Mouse (Mus musculus) hindbrain, postnatal 0 days (tissue): ENCODE data around the gene Entpd3. TPM values are rescaled to one million over a fixed set of nuclear protein-coding genes. Genes with fewer than 3 reads are reported as not detected.

ENCODE experiments used
- ATAC-seq: fragments of 200-750 bp; cut with Nextera tagmentation; 2 replicates; pipeline ENCODE4 v1.8.0; 2017; ENCODE audit warnings: mild to moderate bottlenecking, moderate TSS enrichment, moderate library complexity
- DNase-seq: peaks from one replicate; pipeline ENCODE4 v3.0.0-alpha.2; 2015; ENCODE audit warnings: low spot score
- H3K27ac ChIP-seq: fragments of 300-500 bp; sonication (generic); 2 replicates; pipeline ENCODE4 v1.5.1; 2014; ENCODE audit warnings: mild to moderate bottlenecking
- H3K27me3 ChIP-seq: fragments of 300-500 bp; sonication (generic); 2 replicates; pipeline ENCODE4 v1.6.1; 2014; ENCODE audit warnings: low read length, mixed read lengths; ENCODE audit not compliant: insufficient read depth
- H3K36me3 ChIP-seq: fragments of 300-500 bp; sonication (generic); 2 replicates; pipeline ENCODE4 v1.6.1; 2014; ENCODE audit warnings: low read length, mixed read lengths; ENCODE audit not compliant: insufficient read depth
- H3K4me1 ChIP-seq: fragments of 300-500 bp; sonication (generic); 2 replicates; pipeline ENCODE4 v1.6.1; 2014; ENCODE audit warnings: antibody characterized with exemption, low read length, mixed read lengths; ENCODE audit not compliant: insufficient read depth
- H3K4me2 ChIP-seq: fragments of 300-500 bp; sonication (generic); 2 replicates; pipeline ENCODE4 v1.6.1; 2014; ENCODE audit warnings: low read depth, mild to moderate bottlenecking, low read length, moderate library complexity, mixed read lengths
- H3K4me3 ChIP-seq: fragments of 300-500 bp; sonication (generic); 2 replicates; pipeline ENCODE4 v1.5.1; 2014; ENCODE audit warnings: low read length
- H3K9ac ChIP-seq: fragments of 300-500 bp; sonication (generic); replicated peaks from 2 replicates; pipeline ENCODE4 v1.6.1; 2014; ENCODE audit warnings: mild to moderate bottlenecking, low read length, moderate library complexity, mixed read lengths
- H3K9me3 ChIP-seq: fragments of 300-500 bp; sonication (generic); 2 replicates; pipeline ENCODE4 v1.6.1; 2016; ENCODE audit warnings: low read length, mixed read lengths
- CTCF ChIP-seq: IDR thresholded peaks from 2 replicates; pipeline ENCODE4 v1.5.1; 2016; ENCODE audit warnings: antibody characterized with exemption, control low read depth, low read depth
- WGBS: fragments of 180-500 bp; shearing (Covaris S2); extraction: QIAGEN DNeasy Blood & Tissue Kit; methylation state at CpG from one replicate; pipeline ENCODE4 v1.1.7; 2014; 5-methylcytosine and 5-hydroxymethylcytosine counted together
- polyA plus RNA-seq: library from polyadenylated mRNA; unstranded; fragments of >200 nt; fragmentation: Nextera tagmentation; extraction: Ambion mirVana; gene quantifications from 2 replicates; pipeline ENCODE4 v1.2.1, GENCODE M21; 2015
- total RNA-seq: library from RNA; depleted of rRNA; stranded (reverse); fragments of >200 nt; gene quantifications from 2 replicates; pipeline ENCODE4 v1.2.3, GENCODE M21; 2014; rRNA removed

The Entpd3 gene
- total RNA-seq: 4.0 and 7.0 TPM in 2 replicates
- polyA plus RNA-seq: 3.7 and 4.4 TPM in 2 replicates

DNA sequence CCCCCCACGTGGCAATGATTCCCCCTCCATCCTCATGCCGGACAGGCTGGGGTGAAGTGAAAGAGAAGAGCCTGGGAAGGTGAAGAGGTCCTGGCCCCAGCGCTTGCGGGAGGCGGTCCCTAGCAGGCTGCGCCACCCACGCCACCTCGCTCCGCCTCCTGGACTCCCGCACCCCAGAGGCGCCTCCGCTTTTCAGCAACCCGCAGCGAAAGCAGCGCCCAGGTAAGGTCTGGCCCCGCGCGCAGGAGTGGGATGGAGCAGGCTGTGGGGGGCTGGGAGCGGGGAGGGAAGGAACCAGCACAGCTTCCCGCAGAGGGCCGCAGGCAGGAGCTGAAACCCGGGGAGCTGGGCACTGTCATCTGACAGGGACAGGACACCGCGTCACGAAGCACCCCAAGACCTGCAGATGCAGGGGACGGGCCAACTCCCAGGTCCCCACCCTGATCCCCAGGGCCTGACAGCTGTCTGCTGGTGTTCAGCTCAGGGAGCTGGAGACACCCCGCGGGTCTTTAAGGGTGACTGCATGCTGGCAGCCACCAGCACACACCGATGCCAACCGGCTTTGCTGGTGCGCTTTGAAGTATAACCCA lies at the start of gene Entpd3:
Gene Entpd3 (plus strand): TSS at position 157 of the 590 bp plus-strand sequence.
- H3K4me1 ChIP-seq: no peaks in the 10 kb centered on the region
- DNase-seq: peak; percentile 29
- no peaks in the 10 kb centered on the region; the same call in 1 of the 2 replicates for H3K27me3 ChIP-seq
- no peaks in the 10 kb centered on the region for H3K36me3 ChIP-seq
- H3K4me2 ChIP-seq: peak within 1 kb of the TSS; percentile 75
- no peak within 1 kb of the TSS for H3K27ac ChIP-seq
- 1% methylated on average over 29 of the region's 31 CpGs for WGBS
- peak within 1 kb of the TSS; percentile 46 for H3K4me3 ChIP-seq
- no peak for TF ChIP-seq CTCF
- H3K9me3 ChIP-seq: no peaks in the 10 kb centered on the region
- peak; percentile 64 for ATAC-seq
- peak within 1 kb of the TSS; percentile 57 for H3K9ac ChIP-seq

DNA sequence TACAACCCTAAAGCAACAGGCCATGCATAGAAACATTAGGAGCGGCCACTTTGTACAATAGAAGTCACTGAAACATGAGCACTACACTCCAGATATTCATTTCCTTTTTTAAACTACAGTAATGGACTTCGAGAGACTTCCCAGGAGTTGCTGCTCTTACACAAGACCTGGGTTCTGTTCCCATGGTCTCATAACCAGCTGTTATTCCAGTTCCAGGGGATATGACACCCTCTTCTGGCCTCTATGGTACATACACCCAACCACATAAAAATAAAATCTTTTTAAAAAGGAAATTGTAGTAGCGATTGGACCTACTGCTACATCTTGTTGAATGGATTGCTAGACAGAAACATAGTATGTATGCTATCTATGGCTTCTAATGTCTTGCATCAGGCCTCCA lies 48.1 kb upstream of the Entpd3 start:
- no peak for DNase-seq
- H3K9ac ChIP-seq: peak overlapping the region; percentile 99; the same call in 1 of the 2 replicates
- H3K4me2 ChIP-seq: peak overlapping the region; percentile 87
- H3K9me3 ChIP-seq: no peaks in the 10 kb centered on the region
- peak; percentile 38 for TF ChIP-seq CTCF
- H3K4me1 ChIP-seq: no peaks in the 10 kb centered on the region
- H3K27me3 ChIP-seq: no peaks in the 10 kb centered on the region
- WGBS: 84% methylated on average over 3 of the region's 3 CpGs
- H3K36me3 ChIP-seq: peaks cover 22% of the 10 kb centered on the region; the same call in 1 of the 2 replicates
- peak overlapping the region; percentile 92; the same call in 1 of the 2 replicates for H3K27ac ChIP-seq
- no peak for ATAC-seq
- peak overlapping the region; percentile 99 for H3K4me3 ChIP-seq

DNA sequence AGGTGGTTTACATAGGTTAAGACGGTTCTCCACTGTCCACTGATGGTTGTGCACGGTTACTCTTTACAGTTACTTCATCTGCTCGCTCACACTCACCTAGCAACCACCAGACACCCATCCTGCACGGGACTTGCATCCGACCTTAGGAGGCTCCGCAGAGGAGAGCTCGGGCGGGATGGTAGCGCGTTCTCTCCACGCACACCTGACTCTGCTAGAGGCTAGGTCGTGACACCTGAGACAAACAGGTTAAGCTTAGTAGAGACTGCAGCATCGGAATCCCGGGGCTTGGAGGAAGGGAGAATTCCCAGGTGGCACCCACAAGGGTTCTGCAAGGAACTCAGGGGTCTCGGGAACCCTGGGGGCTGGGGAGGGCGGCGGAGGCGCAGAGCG lies 47.6 kb upstream of the Entpd3 start, which contains the start of gene Eif1b:
Gene Eif1b (plus strand): TSS at position 223 of the 390 bp plus-strand sequence.
- TF ChIP-seq CTCF: no peak
- Histone ChIP-seq H3K27ac (peak within 1 kb of the TSS; percentile 92), H3K9me3 (no peaks in the 10 kb centered on the region), H3K36me3 (peaks cover 22% of the 10 kb centered on the region; the same call in 1 of the 2 replicates), H3K4me3 (peak within 1 kb of the TSS; percentile 99), H3K9ac (peak within 1 kb of the TSS; percentile 99), H3K4me2 (peak within 1 kb of the TSS; percentile 87), H3K27me3 (no peaks in the 10 kb centered on the region), H3K4me1 (no peaks in the 10 kb centered on the region)
- WGBS: 4% methylated on average over 19 of the region's 19 CpGs
- ATAC-seq (peak; percentile 45), DNase-seq (no peak)

DNA sequence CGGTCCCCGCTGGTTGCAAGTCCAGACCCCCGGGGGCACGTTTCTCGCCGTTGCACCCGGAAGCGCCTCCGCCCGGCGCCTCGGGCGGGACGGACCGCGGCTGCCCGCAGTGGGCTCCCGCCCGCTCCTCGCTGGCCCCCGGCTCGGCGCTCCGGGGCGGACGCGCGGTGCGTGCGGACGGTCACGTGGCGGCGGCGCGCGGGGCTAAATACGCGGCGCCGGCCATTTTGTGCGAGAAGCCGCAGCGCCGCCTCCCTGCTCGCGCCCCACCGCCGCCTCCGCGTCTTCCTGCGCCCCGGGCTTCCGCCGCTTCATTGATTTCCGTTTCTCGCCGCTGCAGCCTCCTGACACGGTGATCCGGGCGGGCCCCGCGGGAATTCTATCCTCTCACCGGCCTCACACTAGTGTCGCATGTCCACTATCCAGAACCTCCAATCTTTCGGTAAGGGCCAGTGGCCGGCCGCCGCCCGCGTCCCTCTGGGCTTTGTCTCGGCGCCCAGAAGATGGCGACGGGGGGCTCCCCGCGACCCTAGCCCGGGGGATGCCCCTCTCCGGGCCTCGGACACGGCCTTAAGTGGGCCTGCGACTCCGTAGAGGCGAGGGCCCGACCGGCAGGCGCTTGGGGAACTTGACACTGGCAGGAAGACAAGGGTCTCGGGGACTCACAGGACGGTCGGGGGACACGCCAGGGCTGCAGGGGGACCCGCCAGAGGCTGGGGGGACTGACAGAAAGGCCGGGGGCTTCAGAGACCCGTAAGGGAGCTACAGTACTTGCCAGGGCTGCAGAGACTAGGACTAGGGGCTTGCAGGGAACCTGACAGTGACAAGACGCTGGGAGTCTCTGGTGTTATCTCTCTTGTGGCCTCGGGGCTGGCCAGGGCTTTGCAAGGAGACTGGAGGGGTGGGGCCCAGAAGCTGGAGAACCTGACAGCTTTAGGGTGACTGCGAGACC lies 46.9 kb upstream of the Entpd3 start:
- DNase-seq: peak; percentile 94
- peak overlapping the region; percentile 99 for H3K4me3 ChIP-seq

DNA sequence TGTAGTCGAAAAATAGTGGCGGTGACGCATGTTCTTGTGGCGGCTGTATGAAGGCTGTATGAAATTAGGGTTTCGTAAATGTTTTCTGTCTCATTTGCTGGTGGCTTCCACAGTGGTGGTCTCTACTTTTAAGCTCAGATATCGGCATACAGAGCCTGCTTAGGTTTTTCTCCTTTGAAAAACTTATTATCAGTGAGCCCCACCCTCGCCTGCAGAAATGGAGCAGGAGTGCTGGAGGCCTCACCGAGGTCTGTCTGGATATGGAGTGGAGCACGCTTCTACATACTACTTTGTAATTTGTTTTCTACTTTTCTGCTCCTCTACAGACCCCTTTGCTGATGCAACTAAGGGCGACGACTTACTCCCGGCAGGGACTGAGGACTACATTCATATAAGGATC lies 45.8 kb upstream of the Entpd3 start:
- TF ChIP-seq CTCF: no peak
- peak overlapping the region; percentile 99 for H3K9ac ChIP-seq
- ATAC-seq (no peak), DNase-seq (no peak)
- peaks cover 22% of the 10 kb centered on the region; the same call in 1 of the 2 replicates for H3K36me3 ChIP-seq
- no peak overlapping the region for H3K27ac ChIP-seq
- H3K9me3 ChIP-seq: no peaks in the 10 kb centered on the region
- peak overlapping the region; percentile 87 for H3K4me2 ChIP-seq
- WGBS: 54% methylated on average over 12 of the region's 12 CpGs
- H3K4me1 ChIP-seq: no peaks in the 10 kb centered on the region
- H3K27me3 ChIP-seq: no peaks in the 10 kb centered on the region
- peak overlapping the region; percentile 99 for H3K4me3 ChIP-seq

More for the DNA sequence above, 46.9 kb upstream of the Entpd3 start:
- peak overlapping the region; percentile 92 for H3K27ac ChIP-seq
- no peak for TF ChIP-seq CTCF
- H3K9ac ChIP-seq: peak overlapping the region; percentile 99
- peak overlapping the region; percentile 87 for H3K4me2 ChIP-seq
- H3K4me1 ChIP-seq: no peaks in the 10 kb centered on the region
- no peaks in the 10 kb centered on the region for H3K9me3 ChIP-seq
- H3K36me3 ChIP-seq: peaks cover 22% of the 10 kb centered on the region; the same call in 1 of the 2 replicates
- under 1% methylated on average over 84 of the region's 97 CpGs for WGBS
- ATAC-seq: peak; percentile 87
- H3K27me3 ChIP-seq: no peaks in the 10 kb centered on the region

DNA sequence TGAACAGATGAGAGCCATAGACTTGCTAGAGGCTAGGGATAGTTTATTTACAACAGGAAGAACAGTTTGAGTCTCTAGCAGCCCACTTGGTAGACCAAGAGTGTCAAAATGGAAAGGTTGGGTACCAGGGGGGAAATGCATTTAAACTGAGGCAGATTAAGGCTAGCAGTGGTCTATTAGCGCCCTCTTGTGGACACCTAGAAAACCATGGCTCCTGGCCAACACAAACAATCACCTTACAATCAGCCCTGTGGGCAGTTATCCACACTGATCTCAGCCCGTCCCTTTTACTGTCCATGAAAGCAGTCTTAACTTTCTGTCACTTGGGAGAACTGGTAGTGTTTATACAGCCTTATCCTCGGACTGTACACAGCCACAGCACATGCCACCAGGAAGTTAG lies 42.9 kb upstream of the Entpd3 start:
- Histone ChIP-seq H3K27me3 (no peaks in the 10 kb centered on the region), H3K9me3 (no peaks in the 10 kb centered on the region), H3K4me1 (no peaks in the 10 kb centered on the region), H3K4me2 (no peak overlapping the region), H3K36me3 (peaks cover 22% of the 10 kb centered on the region; the same call in 1 of the 2 replicates), H3K27ac (no peak overlapping the region), H3K4me3 (no peak overlapping the region), H3K9ac (no peak overlapping the region)
- ATAC-seq: peak; percentile 24
- peak; percentile 98 for TF ChIP-seq CTCF
- DNase-seq: peak; percentile 90
- WGBS: 2% methylated on average over 3 of the region's 3 CpGs
